Mouse (Mus musculus) heart, postnatal 36 days (tissue): Measurements from ENCODE around the gene Hdgf. TPM values are rescaled to one million over a fixed set of nuclear protein-coding genes. Genes with fewer than 3 reads are reported as not detected.
"Not testable (repeated sequence)": the region's sequence is repeated elsewhere in the genome, so short reads cannot be mapped to it uniquely, and the experiment has no call there.

ENCODE experiments used
- DNase-seq, 2 experiments: peaks; one replicate each; pipeline ENCODE4 v3.0.0; 2021 to 2022
- intact Hi-C: fragments of 180-260 bp; cut with DNase I; formaldehyde crosslinking; loops from one replicate; pipeline ENCODE4 v1.15.1; 2025
- total RNA-seq, 2 experiments: library from RNA; stranded (reverse); gene quantifications; 2 replicates each; pipeline ENCODE4 v1.2.3; 2021

Hdgf gene
- 100 to 1,000 TPM; 106 to 115 TPM for total RNA-seq

- intact Hi-C loops: loop anchor here (1.0 kb wide), 1 partner anchor 20 kb away; no protein-coding TSS in a partner anchor
- peak; percentile 89 to 93 for DNase-seq
These were observed at the start of gene Hdgf for GRCm38 (mm10) chr3:87905880-87906485. Hdgf (plus strand) TSS chr3:87906321.

- no peak for DNase-seq
- intact Hi-C loops: loop anchor here (5.0 kb wide), 1 partner anchor 60 kb away; the partner anchor contains the start of genes Insrr and Ntrk1
These were observed 48.5 kb upstream of the Hdgf start for GRCm38 (mm10) chr3:87857666-87858065.

- peak; percentile 60 to 64 for DNase-seq
- intact Hi-C loops: loop anchor here (5.0 kb wide), 1 partner anchor 63 kb away; the partner anchor contains the start of genes Insrr and Ntrk1
These were observed 46.3 kb upstream of the Hdgf start for GRCm38 (mm10) chr3:87859813-87860212.

DNA sequence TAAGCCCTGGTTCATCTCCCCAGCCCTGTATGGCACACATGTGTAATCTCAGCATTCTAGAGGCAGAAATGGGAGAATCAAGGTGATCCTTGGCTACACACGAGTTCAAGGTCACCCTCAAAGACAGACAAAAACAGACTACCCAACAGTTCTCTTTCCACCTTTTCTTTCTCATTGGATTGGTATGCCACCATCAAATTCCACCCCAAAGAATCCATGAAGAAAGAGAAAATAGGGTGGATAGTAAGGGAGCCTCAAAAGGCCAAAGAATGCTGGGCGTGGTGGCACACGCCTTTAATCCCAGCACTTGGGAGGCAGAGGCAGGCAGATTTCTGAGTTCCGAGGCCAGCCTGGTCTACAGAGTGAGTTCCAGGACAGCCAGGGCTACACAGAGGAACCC is 42.0 kb upstream of the Hdgf start:
- DNase-seq, intact Hi-C loops: not testable (repeated sequence)

DNA sequence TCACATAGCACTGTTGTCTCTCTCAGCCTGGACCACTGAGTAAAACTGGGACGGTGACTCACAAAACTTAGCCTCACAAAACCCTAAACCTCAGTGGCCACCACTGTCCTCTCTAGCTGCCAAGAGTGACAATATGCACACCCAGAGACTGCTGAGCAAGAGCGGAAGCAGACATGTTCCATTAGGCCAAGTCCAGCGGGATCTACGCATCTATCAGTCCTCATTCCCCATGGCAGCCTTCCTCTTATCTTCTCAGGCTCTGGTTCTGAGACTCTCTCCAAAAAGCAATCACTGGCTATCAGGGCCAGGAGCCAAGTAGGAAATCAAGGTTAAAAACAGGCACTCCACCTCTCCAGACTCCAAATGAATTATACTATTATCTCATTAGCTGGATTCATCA is 28.4 kb upstream of the Hdgf start:
- intact Hi-C loops: no loop called here
- no peak for DNase-seq

DNA sequence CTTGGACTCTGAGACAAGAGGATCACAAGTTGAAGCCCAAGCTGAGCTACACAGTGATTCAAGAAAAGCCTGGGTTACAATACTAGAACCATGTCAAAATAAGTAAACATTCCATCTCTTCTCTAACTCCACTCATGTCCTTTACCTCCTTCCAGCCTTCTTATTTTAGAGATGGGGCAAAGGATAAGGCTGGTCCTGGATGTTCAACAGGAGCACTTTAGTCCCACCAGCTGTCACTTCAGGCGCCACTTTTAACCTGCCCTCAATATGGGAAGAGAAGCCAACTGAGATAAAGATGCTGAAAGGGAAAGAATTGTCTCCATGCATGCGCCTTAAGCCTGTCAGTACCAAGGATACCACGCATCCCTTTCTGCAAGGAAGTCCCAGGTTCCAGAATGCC is 21.8 kb upstream of the Hdgf start:
- no peak for DNase-seq
- intact Hi-C loops: no loop called here

GRCm38 (mm10) chr3:87884708-87885251 is 21.3 kb upstream of the Hdgf start:
- DNase-seq: peak in 1 of 2 experiments; percentile 24
- intact Hi-C loops: loop anchor here (1.0 kb wide), 1 partner anchor 35 kb away; the partner anchor contains the start of gene Mrpl24

GRCm38 (mm10) chr3:87885281-87886003 is 20.7 kb upstream of the Hdgf start, which contains the start of gene Prcc:
Prcc (minus strand) TSS chr3:87885608.
- DNase-seq: peak; percentile 83 to 87
- intact Hi-C loops: loop anchor here (1.0 to 2.0 kb wide), 3 partner anchors 20 to 45 kb away; partner anchors contain the start of genes Isg20l2, Mrpl24 and Rrnad1

DNA sequence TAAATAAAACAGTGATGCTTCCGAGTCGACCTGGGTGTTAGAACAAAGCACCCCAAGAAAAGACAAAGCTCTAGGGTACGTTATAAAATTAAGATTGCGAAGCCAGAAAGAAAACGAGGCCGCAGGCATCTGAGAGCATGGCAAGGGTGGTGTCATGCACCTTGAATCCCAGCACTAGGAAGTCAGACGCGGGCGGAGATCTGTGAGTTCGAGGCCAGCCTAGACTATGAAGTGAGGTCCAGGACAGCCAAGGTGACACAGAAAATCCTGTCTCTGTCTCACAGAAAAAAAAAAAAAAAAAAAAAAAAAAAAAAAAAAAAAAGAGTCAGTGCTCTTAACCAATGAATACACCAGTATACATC is 20.1 kb upstream of the Hdgf start:
- intact Hi-C loops: loop anchor here (1.0 to 2.0 kb wide), 2 partner anchors 19 to 45 kb away; partner anchors contain the start of genes Isg20l2 and Rrnad1
- no peak for DNase-seq

- no peak for DNase-seq
- intact Hi-C loops: loop anchor here (1.0 to 2.0 kb wide), 2 partner anchors 19 to 44 kb away; partner anchors contain the start of genes Isg20l2 and Rrnad1
These were observed 19.7 kb upstream of the Hdgf start for GRCm38 (mm10) chr3:87886416-87886815.

DNA sequence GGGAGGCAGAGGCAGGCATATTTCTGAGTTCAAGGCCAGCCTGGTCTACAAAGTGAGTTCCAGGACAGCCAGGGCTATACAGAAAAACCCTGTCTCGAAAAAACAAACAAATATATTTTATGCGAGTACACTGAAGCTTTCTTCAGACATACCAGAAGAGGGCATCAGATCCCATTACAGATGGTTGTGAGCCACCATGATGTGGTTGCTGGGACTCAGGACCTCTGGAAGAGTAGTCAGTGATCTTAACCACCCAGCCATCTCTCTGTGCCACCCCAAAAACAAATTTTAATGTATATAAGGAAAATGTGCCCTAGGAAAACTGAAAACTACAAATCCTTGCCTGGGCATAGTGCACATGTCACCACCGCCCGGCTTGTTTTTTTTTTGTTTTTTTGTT is 18.7 kb upstream of the Hdgf start:
- intact Hi-C loops: loop anchor here (2.0 kb wide), 1 partner anchor 43 kb away; the partner anchor contains the start of genes Isg20l2 and Rrnad1
- not testable (repeated sequence) for DNase-seq

DNA sequence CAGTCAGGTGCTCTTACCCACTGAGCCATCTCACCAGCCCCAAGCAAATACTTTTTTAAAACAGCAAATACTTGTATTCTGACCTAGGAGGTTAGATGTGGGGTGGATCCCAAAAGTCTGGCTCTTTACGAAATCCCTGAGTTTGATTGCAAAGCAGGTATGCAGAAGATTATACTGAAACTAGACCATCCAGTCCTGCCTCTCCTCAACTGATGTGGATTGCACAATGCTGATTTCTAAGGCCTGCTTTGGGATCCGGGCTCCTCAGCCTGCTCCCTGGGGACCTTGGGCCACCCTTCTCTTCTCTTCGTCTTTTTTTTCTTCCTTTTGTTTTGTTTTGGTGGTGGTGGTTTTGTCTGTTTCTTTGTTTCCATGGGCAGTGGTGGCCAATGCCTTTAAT is 14.6 kb upstream of the Hdgf start:
- DNase-seq: no peak
- intact Hi-C loops: no loop called here

- intact Hi-C loops: no loop called here
- DNase-seq: no peak
These were observed 12.7 kb upstream of the Hdgf start for GRCm38 (mm10) chr3:87893367-87893905.

DNA sequence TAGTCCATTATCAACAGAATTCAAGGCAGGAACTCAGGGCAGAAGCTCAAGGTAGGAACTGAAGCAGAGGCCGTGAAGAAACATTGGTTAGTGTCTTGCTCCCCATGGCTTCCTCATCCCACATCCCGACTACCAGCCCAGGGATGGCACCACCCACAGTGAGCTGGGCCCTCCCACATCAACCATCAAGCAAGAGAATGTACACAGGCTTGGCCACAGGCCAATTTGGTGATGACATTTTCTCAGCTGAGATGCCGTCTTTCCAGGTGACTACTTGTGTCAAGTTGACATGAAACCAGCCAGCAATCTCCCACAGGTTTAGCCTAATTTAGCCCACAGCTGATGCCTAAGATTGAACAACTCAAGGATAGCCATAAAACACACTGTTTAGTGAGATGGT is 6.9 kb upstream of the Hdgf start:
- intact Hi-C loops: no loop called here
- no peak for DNase-seq

DNA sequence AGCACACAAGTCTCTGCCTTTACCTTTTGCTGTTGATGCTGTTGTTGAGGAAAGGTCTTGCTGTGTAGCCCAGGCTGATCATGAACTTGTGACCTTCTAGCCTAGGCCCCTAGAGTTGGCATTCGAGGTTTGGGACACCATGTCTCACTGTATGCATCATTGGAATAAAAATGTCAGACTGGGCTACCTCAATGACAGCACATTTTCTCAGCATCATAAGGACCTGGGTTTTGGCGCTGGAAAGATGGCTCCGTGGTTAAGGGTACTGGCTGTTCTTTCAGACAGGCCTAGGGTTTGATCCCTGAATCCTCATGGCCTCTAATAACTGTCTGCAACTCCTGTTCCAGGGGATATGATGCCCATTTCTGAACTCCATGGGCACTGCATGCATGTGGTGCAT is 6.3 kb upstream of the Hdgf start:
- intact Hi-C loops: no loop called here
- DNase-seq: no peak

GRCm38 (mm10) chr3:87901036-87901624 is 5.0 kb upstream of the Hdgf start:
- intact Hi-C loops: no loop called here
- DNase-seq: no peak

GRCm38 (mm10) chr3:87901959-87902358 is 4.2 kb upstream of the Hdgf start:
- intact Hi-C loops: not testable (repeated sequence)

DNA sequence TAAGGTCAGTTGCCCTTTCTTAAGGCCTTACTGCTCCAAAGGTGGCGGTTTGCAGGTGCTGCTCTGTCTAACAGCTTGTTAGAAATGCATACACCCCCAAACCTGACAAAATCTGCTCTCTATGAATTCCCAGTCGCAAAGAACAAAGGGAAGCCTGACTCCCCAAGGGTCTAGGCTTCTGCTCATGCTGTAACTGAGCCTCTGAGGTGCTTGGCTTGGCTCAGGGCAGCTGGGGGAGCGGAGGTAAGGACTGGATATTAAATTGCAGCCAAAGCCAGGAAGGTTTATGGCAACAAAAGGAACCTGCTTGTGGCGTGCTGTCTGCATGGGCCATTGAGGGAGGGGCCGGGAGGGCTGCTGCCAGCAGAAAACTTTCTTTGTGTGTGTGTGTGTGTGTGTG is 2.3 kb upstream of the Hdgf start:
- no peak for DNase-seq
- intact Hi-C loops: no loop called here

More at GRCm38 (mm10) chr3:87901959-87902358, 4.2 kb upstream of the Hdgf start:
- not testable (repeated sequence) for DNase-seq

GRCm38 (mm10) chr3:87906601-87906980 is 470 bp downstream of the Hdgf start:
- intact Hi-C loops: no loop called here
- peak; percentile 65 to 82 for DNase-seq
